Mouse (Mus musculus) neural tube, embryonic 12.5 days (tissue): ENCODE data around the gene Cplx3. TPM values are rescaled to one million over a fixed set of nuclear protein-coding genes. Genes with fewer than 3 reads are reported as not detected.

Experiments
- ATAC-seq: fragments of 200-750 bp; cut with Nextera tagmentation; 2 replicates; pipeline ENCODE4 v1.8.0; 2017; ENCODE audit warnings: low read depth, mild to moderate bottlenecking, moderate TSS enrichment, moderate library complexity; ENCODE audit not compliant: low FRiP score
- H3K27ac ChIP-seq: fragments of 300-500 bp; sonication (generic); 2 replicates; pipeline ENCODE4 v1.5.1; 2016
- H3K27me3 ChIP-seq: fragments of 300-500 bp; sonication (generic); replicated peaks from 2 replicates; pipeline ENCODE4 v1.6.1; 2016; ENCODE audit warnings: mild to moderate bottlenecking
- H3K36me3 ChIP-seq: fragments of 300-500 bp; sonication (generic); 2 replicates; pipeline ENCODE4 v1.6.1; 2016; ENCODE audit warnings: mild to moderate bottlenecking
- H3K4me1 ChIP-seq: fragments of 300-500 bp; sonication (generic); 2 replicates; pipeline ENCODE4 v1.6.1; 2016
- H3K4me2 ChIP-seq: fragments of 300-500 bp; sonication (generic); replicated peaks from 2 replicates; pipeline ENCODE4 v1.6.1; 2016; ENCODE audit warnings: mild to moderate bottlenecking
- H3K4me3 ChIP-seq: fragments of 300-500 bp; sonication (generic); 2 replicates; pipeline ENCODE4 v1.5.1; 2016
- H3K9ac ChIP-seq: fragments of 300-500 bp; sonication (generic); 2 replicates; pipeline ENCODE4 v1.6.1; 2016; ENCODE audit warnings: mild to moderate bottlenecking
- H3K9me3 ChIP-seq: fragments of 300-500 bp; sonication (generic); 2 replicates; pipeline ENCODE4 v1.6.1; 2016; ENCODE audit warnings: mild to moderate bottlenecking
- WGBS: fragments of 180-500 bp; shearing (Covaris S2); methylation state at CpG from one replicate; pipeline ENCODE4 v1.1.7; 2016; 5-methylcytosine and 5-hydroxymethylcytosine counted together
- polyA plus RNA-seq: library from polyadenylated mRNA; unstranded; fragments of >200 nt; fragmentation: Nextera tagmentation; extraction: Ambion mirVana; gene quantifications from 2 replicates; pipeline ENCODE4 v1.2.1, GENCODE M21; 2016

Gene Cplx3
- not detected in 2 replicates for polyA plus RNA-seq

GRCm38 (mm10) chr9:57606139-57606851 is at the start of gene Cplx3:
Gene Cplx3 (minus strand): TSS chr9:57606281.
- H3K4me2 ChIP-seq: peak within 1 kb of the TSS; percentile 41
- peak; percentile 21; the same call in 1 of the 2 replicates for ATAC-seq
- no peak within 1 kb of the TSS for H3K4me3 ChIP-seq
- 7% methylated on average over 24 of the region's 24 CpGs for WGBS
- H3K27ac ChIP-seq: no peak within 1 kb of the TSS
- H3K4me1 ChIP-seq: peaks cover 8% of the 10 kb centered on the region
- H3K9ac ChIP-seq: no peak within 1 kb of the TSS
- no peaks in the 10 kb centered on the region for H3K9me3 ChIP-seq
- H3K27me3 ChIP-seq: peaks cover 25% of the 10 kb centered on the region
- H3K36me3 ChIP-seq: no peaks in the 10 kb centered on the region

- 4% methylated on average over 11 of the region's 11 CpGs for WGBS
- H3K9ac ChIP-seq: peak overlapping the region; percentile 35; the same call in 1 of the 2 replicates
Observed at GRCm38 (mm10) chr9:57655749-57656148, 49.7 kb upstream of the Cplx3 start.

GRCm38 (mm10) chr9:57654966-57655365 is 48.9 kb upstream of the Cplx3 start:
- no peaks in the 10 kb centered on the region for H3K36me3 ChIP-seq
- H3K4me3 ChIP-seq: no peak overlapping the region
- 88% methylated on average over 1 of the region's 1 CpGs for WGBS
- no peak overlapping the region for H3K9ac ChIP-seq
- peaks cover 16% of the 10 kb centered on the region for H3K4me1 ChIP-seq
- ATAC-seq: no peak
- H3K27ac ChIP-seq: no peak overlapping the region
- H3K9me3 ChIP-seq: no peaks in the 10 kb centered on the region
- H3K27me3 ChIP-seq: no peaks in the 10 kb centered on the region
- no peak overlapping the region for H3K4me2 ChIP-seq

More at GRCm38 (mm10) chr9:57655749-57656148, 49.7 kb upstream of the Cplx3 start:
- H3K36me3 ChIP-seq: no peaks in the 10 kb centered on the region
- ATAC-seq: peak; percentile 76
- no peaks in the 10 kb centered on the region for H3K27me3 ChIP-seq
- H3K27ac ChIP-seq: no peak overlapping the region
- peak overlapping the region; percentile 55 for H3K4me2 ChIP-seq
- H3K4me1 ChIP-seq: peaks cover 10% of the 10 kb centered on the region
- H3K4me3 ChIP-seq: no peak overlapping the region
- H3K9me3 ChIP-seq: no peaks in the 10 kb centered on the region

GRCm38 (mm10) chr9:57653283-57653682 is 47.2 kb upstream of the Cplx3 start, which contains the start of gene Csk:
Gene Csk (minus strand): TSS chr9:57653631.
- WGBS: 54% methylated on average over 5 of the region's 5 CpGs
- Histone ChIP-seq H3K4me2 (no peak within 1 kb of the TSS), H3K27ac (no peak within 1 kb of the TSS), H3K4me3 (no peak within 1 kb of the TSS), H3K4me1 (peaks cover 16% of the 10 kb centered on the region), H3K27me3 (no peaks in the 10 kb centered on the region), H3K9me3 (no peaks in the 10 kb centered on the region), H3K36me3 (no peaks in the 10 kb centered on the region), H3K9ac (no peak within 1 kb of the TSS; the same call in 1 of the 2 replicates)
- no peak for ATAC-seq

GRCm38 (mm10) chr9:57652855-57653254 is 46.8 kb upstream of the Cplx3 start:
- no peaks in the 10 kb centered on the region for H3K9me3 ChIP-seq
- no peak overlapping the region for H3K4me3 ChIP-seq
- no peak overlapping the region for H3K27ac ChIP-seq
- 18% methylated on average over 3 of the region's 3 CpGs for WGBS
- no peaks in the 10 kb centered on the region for H3K36me3 ChIP-seq
- no peak overlapping the region; the same call in 1 of the 2 replicates for H3K9ac ChIP-seq
- H3K4me1 ChIP-seq: peaks cover 16% of the 10 kb centered on the region
- H3K27me3 ChIP-seq: no peaks in the 10 kb centered on the region
- H3K4me2 ChIP-seq: no peak overlapping the region
- no peak for ATAC-seq

- WGBS: 68% methylated on average over 9 of the region's 9 CpGs
- no peak overlapping the region for H3K4me2 ChIP-seq
- H3K27ac ChIP-seq: no peak overlapping the region
- no peaks in the 10 kb centered on the region for H3K36me3 ChIP-seq
- peaks cover 16% of the 10 kb centered on the region for H3K4me1 ChIP-seq
- H3K4me3 ChIP-seq: no peak overlapping the region
- no peaks in the 10 kb centered on the region for H3K9me3 ChIP-seq
- H3K9ac ChIP-seq: no peak overlapping the region
- no peak for ATAC-seq
- no peaks in the 10 kb centered on the region for H3K27me3 ChIP-seq
Observed at GRCm38 (mm10) chr9:57652351-57652750, 46.3 kb upstream of the Cplx3 start.

GRCm38 (mm10) chr9:57650786-57651311 is 44.8 kb upstream of the Cplx3 start:
- WGBS: 37% methylated on average over 6 of the region's 6 CpGs
- Histone ChIP-seq H3K4me2 (no peak overlapping the region), H3K27ac (no peak overlapping the region), H3K4me3 (no peak overlapping the region), H3K9me3 (no peaks in the 10 kb centered on the region), H3K27me3 (no peaks in the 10 kb centered on the region), H3K4me1 (peaks cover 16% of the 10 kb centered on the region), H3K9ac (no peak overlapping the region), H3K36me3 (no peaks in the 10 kb centered on the region)
- no peak for ATAC-seq

- H3K36me3 ChIP-seq: no peaks in the 10 kb centered on the region
- H3K27me3 ChIP-seq: no peaks in the 10 kb centered on the region
- no peak overlapping the region for H3K4me2 ChIP-seq
- no peak for ATAC-seq
- H3K27ac ChIP-seq: no peak overlapping the region
- 93% methylated on average over 6 of the region's 6 CpGs for WGBS
- no peaks in the 10 kb centered on the region for H3K9me3 ChIP-seq
- H3K4me3 ChIP-seq: no peak overlapping the region
- H3K4me1 ChIP-seq: peaks cover 17% of the 10 kb centered on the region
- no peak overlapping the region for H3K9ac ChIP-seq
Observed at GRCm38 (mm10) chr9:57650130-57650785, 44.2 kb upstream of the Cplx3 start.

GRCm38 (mm10) chr9:57647286-57648108 is 41.4 kb upstream of the Cplx3 start:
- Histone ChIP-seq H3K4me3 (no peak overlapping the region), H3K36me3 (no peaks in the 10 kb centered on the region), H3K27me3 (no peaks in the 10 kb centered on the region), H3K27ac (no peak overlapping the region), H3K9ac (no peak overlapping the region), H3K4me2 (no peak overlapping the region), H3K9me3 (no peaks in the 10 kb centered on the region), H3K4me1 (peaks cover 34% of the 10 kb centered on the region)
- no peak for ATAC-seq
- 80% methylated on average over 4 of the region's 4 CpGs for WGBS

GRCm38 (mm10) chr9:57646551-57647103 is 40.5 kb upstream of the Cplx3 start:
- ATAC-seq: no peak
- Histone ChIP-seq H3K4me3 (no peak overlapping the region), H3K9ac (no peak overlapping the region), H3K4me2 (no peak overlapping the region), H3K27me3 (no peaks in the 10 kb centered on the region), H3K4me1 (peaks cover 43% of the 10 kb centered on the region), H3K36me3 (peaks cover 7% of the 10 kb centered on the region; the same call in 1 of the 2 replicates), H3K9me3 (no peaks in the 10 kb centered on the region), H3K27ac (no peak overlapping the region)
- WGBS: 62% methylated on average over 12 of the region's 12 CpGs

- Histone ChIP-seq H3K36me3 (peaks cover 9% of the 10 kb centered on the region; the same call in 1 of the 2 replicates), H3K27ac (peak overlapping the region; percentile 84), H3K27me3 (no peaks in the 10 kb centered on the region), H3K4me1 (peaks cover 48% of the 10 kb centered on the region), H3K9me3 (no peaks in the 10 kb centered on the region), H3K4me2 (peak overlapping the region; percentile 94), H3K9ac (peak overlapping the region; percentile 99), H3K4me3 (peak overlapping the region; percentile 99)
- WGBS: under 1% methylated on average over 81 of the region's 85 CpGs
- peak; percentile 81 for ATAC-seq
Observed at GRCm38 (mm10) chr9:57644944-57645893, 39.1 kb upstream of the Cplx3 start.
